Mouse (Mus musculus): ENCODE data around the gene Rftn2. TPM values are rescaled to one million over a fixed set of nuclear protein-coding genes. Genes with fewer than 3 reads are reported as not detected.

The Rftn2 gene
- total RNA-seq, 1 experiment: 0.40 TPM

DNA sequence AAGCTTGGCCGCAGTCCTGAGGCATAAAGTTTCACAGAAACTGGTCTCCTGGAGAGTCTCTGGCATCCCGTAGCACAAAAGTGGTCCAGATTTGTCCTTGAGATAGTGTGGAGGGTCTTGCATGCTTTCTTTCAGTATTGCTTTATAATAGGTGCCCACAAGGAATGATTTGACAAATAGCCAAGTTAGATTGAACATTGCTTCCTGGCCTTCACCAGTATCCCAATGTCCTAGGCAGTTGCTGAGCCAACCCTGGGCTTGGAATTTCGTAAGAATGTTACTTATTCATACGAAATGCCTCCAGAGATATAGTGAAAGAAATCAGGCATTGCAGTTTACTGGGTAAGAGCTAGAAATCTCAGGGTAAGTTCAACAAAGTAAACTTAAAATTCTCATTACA, 58.0 kb downstream of the Rftn2 start:
- no peak for DNase-seq (ENCODE audit: low read depth, low spot score)
- H3K9ac ChIP-seq (ENCODE audit: insufficient read depth, low read depth, low read length, poor library complexity, severe bottlenecking): no peak overlapping the region

DNA sequence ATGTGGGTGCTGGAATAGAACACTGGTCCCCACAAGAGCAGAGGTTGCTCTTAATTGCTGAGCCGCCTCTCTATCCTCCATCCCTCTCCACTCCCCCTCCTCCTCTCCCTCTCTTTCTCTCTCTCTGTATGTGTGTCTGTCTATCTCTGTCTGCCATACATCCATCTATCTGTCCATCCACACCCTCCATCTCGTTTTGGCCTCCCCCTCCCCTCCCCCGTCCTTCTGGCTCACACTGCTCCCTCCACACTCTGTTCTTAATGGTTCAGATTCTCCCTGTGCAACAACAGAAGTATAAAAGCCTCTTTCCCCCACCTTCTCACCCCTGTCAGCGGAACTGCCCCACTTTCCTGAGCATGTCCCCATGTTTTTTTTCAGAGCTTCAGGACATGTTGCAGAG, 59.0 kb downstream of the Rftn2 start:
- in situ Hi-C loops (cut with MboI; ENCODE audit: low sequenced_read_pairs in 2 of 2, unreplicated experiment in 2 of 2): no loop called here
- no peak overlapping the region for H3K9ac ChIP-seq (ENCODE audit: insufficient read depth, low read depth, low read length, poor library complexity, severe bottlenecking)
- H3K9me3 ChIP-seq (ENCODE audit: control insufficient read depth, insufficient read depth, low read depth, low read length): no peaks in the 10 kb centered on the region
- no peak overlapping the region for H3K4me3 ChIP-seq (ENCODE audit: insufficient read depth in 1 of 2, low read depth in 1 of 2, low read length in 2 of 2, poor library complexity in 1 of 2, severe bottlenecking in 1 of 2)
- no peaks in the 10 kb centered on the region for H3K36me3 ChIP-seq (ENCODE audit: control insufficient read depth, insufficient read depth, low read length, poor library complexity, severe bottlenecking)
- H3K27ac ChIP-seq (ENCODE audit: insufficient read depth, low read depth, low read length, poor library complexity, severe bottlenecking): no peak overlapping the region
- no peak for DNase-seq (ENCODE audit: low read depth, low spot score)
- TF ChIP-seq HCFC1 (IDR thresholded peaks at IDR 0.05; ENCODE audit: borderline replicate concordance, insufficient read depth, low read length) (no peak), MAFK (IDR thresholded peaks at IDR 0.05; ENCODE audit: insufficient read depth, low read depth, low read length) (no peak)
- peaks cover 0 to 12% of the 10 kb centered on the region in 2 experiments; a peak in 2 of 4 replicates for H3K4me1 ChIP-seq (ENCODE audit: control insufficient read depth in 2 of 2, insufficient read depth in 2 of 2, low read length in 2 of 2, poor library complexity in 1 of 2)

More for the DNA sequence above, 58.0 kb downstream of the Rftn2 start:
- in situ Hi-C loops (cut with MboI; ENCODE audit: low sequenced_read_pairs in 2 of 2, unreplicated experiment in 2 of 2): no loop called here
- H3K9me3 ChIP-seq (ENCODE audit: control insufficient read depth, insufficient read depth, low read depth, low read length): no peaks in the 10 kb centered on the region
- TF ChIP-seq ZC3H11A (IDR thresholded peaks at IDR 0.05; ENCODE audit: borderline replicate concordance, low read depth, low read length): no peak
- TF ChIP-seq HCFC1 (IDR thresholded peaks at IDR 0.05; ENCODE audit: borderline replicate concordance, insufficient read depth, low read length): no peak
- no peak for TF ChIP-seq CHD2 (IDR thresholded peaks at IDR 0.05; ENCODE audit: low read depth, low read length)
- no peak for TF ChIP-seq MAFK (IDR thresholded peaks at IDR 0.05; ENCODE audit: insufficient read depth, low read depth, low read length)
- no peak for TF ChIP-seq ZNF384 (IDR thresholded peaks at IDR 0.05; ENCODE audit: low read depth, low read length)
- no peak overlapping the region for H3K27ac ChIP-seq (ENCODE audit: insufficient read depth, low read depth, low read length, poor library complexity, severe bottlenecking)
- no peaks in the 10 kb centered on the region for H3K36me3 ChIP-seq (ENCODE audit: control insufficient read depth, insufficient read depth, low read length, poor library complexity, severe bottlenecking)
- no peak overlapping the region for H3K4me3 ChIP-seq (ENCODE audit: insufficient read depth in 1 of 2, low read depth in 1 of 2, low read length in 2 of 2, poor library complexity in 1 of 2, severe bottlenecking in 1 of 2)
- peaks cover 0 to 8% of the 10 kb centered on the region in 2 experiments; a peak in 2 of 4 replicates for H3K4me1 ChIP-seq (ENCODE audit: control insufficient read depth in 2 of 2, insufficient read depth in 2 of 2, low read length in 2 of 2, poor library complexity in 1 of 2)

DNA sequence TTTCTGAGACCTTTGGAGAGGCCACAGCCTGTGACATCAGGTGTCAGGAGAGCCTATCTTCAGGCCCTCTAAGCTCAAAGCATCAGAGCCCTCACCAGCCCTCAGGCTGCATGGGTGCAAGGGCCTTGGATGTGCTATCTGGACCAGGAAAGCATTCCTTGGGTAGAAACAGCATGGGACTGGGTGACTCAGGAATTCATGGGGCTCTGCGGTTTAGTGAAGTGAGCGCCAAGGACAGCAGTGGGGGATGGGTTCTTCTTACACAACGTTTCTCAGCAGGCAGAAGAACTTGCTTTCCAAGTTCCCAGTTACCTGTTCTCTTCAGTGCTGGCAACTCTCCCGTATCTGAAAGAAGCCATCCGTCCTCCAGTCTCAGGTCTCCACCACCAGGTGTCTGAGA, 62.6 kb downstream of the Rftn2 start:
- peaks cover 0 to 10% of the 10 kb centered on the region in 2 experiments; a peak in 2 of 4 replicates for H3K4me1 ChIP-seq (ENCODE audit: control insufficient read depth in 2 of 2, insufficient read depth in 2 of 2, low read length in 2 of 2, poor library complexity in 1 of 2)
- no peak overlapping the region for H3K9ac ChIP-seq (ENCODE audit: insufficient read depth, low read depth, low read length, poor library complexity, severe bottlenecking)
- in situ Hi-C loops (cut with MboI; ENCODE audit: low sequenced_read_pairs in 2 of 2, unreplicated experiment in 2 of 2): no loop called here
- no peak overlapping the region for H3K4me3 ChIP-seq (ENCODE audit: insufficient read depth in 1 of 2, low read depth in 1 of 2, low read length in 2 of 2, poor library complexity in 1 of 2, severe bottlenecking in 1 of 2)
- TF ChIP-seq CHD2 (IDR thresholded peaks at IDR 0.05; ENCODE audit: low read depth, low read length) (no peak), HCFC1 (IDR thresholded peaks at IDR 0.05; ENCODE audit: borderline replicate concordance, insufficient read depth, low read length) (no peak), MAFK (IDR thresholded peaks at IDR 0.05; ENCODE audit: insufficient read depth, low read depth, low read length) (no peak), ZC3H11A (IDR thresholded peaks at IDR 0.05; ENCODE audit: borderline replicate concordance, low read depth, low read length) (no peak), ZNF384 (IDR thresholded peaks at IDR 0.05; ENCODE audit: low read depth, low read length) (no peak)
- H3K9me3 ChIP-seq (ENCODE audit: control insufficient read depth, insufficient read depth, low read depth, low read length): no peaks in the 10 kb centered on the region
- H3K27ac ChIP-seq (ENCODE audit: insufficient read depth, low read depth, low read length, poor library complexity, severe bottlenecking): peak overlapping the region; percentile 61; the same call in 1 of the 2 replicates
- no peaks in the 10 kb centered on the region for H3K36me3 ChIP-seq (ENCODE audit: control insufficient read depth, insufficient read depth, low read length, poor library complexity, severe bottlenecking)
- DNase-seq (ENCODE audit: low read depth, low spot score): no peak

DNA sequence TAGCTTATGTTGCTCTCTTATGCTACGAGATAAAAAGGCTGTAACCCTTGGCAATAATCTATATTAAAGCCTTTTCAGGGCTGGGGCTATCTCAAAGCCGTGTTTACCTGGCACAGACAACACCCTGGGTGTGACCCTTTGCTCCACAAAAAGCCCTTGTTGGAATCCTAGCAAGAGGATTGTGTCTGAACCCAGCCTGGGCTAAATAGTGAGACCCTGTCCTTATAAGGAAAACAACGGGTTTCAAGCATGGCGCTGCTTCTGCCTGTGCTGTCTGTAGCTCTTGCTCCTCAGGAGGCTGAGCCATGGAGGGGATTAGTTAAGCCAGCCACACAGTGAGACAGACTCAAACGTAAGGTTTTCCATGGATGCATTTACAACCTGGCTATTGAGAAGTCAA, 63.8 kb downstream of the Rftn2 start:
- TF ChIP-seq ZC3H11A (IDR thresholded peaks at IDR 0.05; ENCODE audit: borderline replicate concordance, low read depth, low read length) (no peak), ZNF384 (IDR thresholded peaks at IDR 0.05; ENCODE audit: low read depth, low read length) (no peak), CHD2 (IDR thresholded peaks at IDR 0.05; ENCODE audit: low read depth, low read length) (no peak), HCFC1 (IDR thresholded peaks at IDR 0.05; ENCODE audit: borderline replicate concordance, insufficient read depth, low read length) (no peak), MAFK (IDR thresholded peaks at IDR 0.05; ENCODE audit: insufficient read depth, low read depth, low read length) (no peak)
- H3K4me3 ChIP-seq (ENCODE audit: insufficient read depth in 1 of 2, low read depth in 1 of 2, low read length in 2 of 2, poor library complexity in 1 of 2, severe bottlenecking in 1 of 2): no peak overlapping the region
- peak overlapping the region; percentile 33; the same call in 1 of the 2 replicates for H3K27ac ChIP-seq (ENCODE audit: insufficient read depth, low read depth, low read length, poor library complexity, severe bottlenecking)
- in situ Hi-C loops (cut with MboI; ENCODE audit: low sequenced_read_pairs in 2 of 2, unreplicated experiment in 2 of 2): no loop called here
- H3K9me3 ChIP-seq (ENCODE audit: control insufficient read depth, insufficient read depth, low read depth, low read length): no peaks in the 10 kb centered on the region
- DNase-seq (ENCODE audit: low read depth, low spot score): no peak
- H3K4me1 ChIP-seq (ENCODE audit: control insufficient read depth in 2 of 2, insufficient read depth in 2 of 2, low read length in 2 of 2, poor library complexity in 1 of 2): peaks cover 0 to 10% of the 10 kb centered on the region in 2 experiments; a peak in 2 of 4 replicates
- H3K36me3 ChIP-seq (ENCODE audit: control insufficient read depth, insufficient read depth, low read length, poor library complexity, severe bottlenecking): no peaks in the 10 kb centered on the region
- no peak overlapping the region for H3K9ac ChIP-seq (ENCODE audit: insufficient read depth, low read depth, low read length, poor library complexity, severe bottlenecking)

DNA sequence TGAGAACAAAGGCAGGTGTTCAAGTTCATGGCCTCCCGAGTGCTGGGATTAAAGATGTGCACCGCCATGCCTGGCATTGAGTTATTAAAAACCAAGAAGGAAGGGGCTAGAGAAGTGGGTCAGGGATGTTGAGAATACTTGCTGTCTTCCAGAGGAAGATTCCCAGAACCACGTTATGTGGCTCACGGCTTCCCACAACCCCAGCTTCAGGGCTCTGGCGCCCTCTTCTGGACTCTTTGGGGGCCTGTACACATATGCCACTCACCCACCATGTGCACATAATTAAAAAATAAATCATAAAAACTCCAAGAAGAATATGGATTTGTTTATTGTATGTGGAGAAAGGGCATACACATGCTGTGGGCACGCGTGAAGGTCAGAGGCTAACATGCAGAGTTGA, 64.7 kb downstream of the Rftn2 start:
- Histone ChIP-seq H3K9ac (ENCODE audit: insufficient read depth, low read depth, low read length, poor library complexity, severe bottlenecking) (no peak overlapping the region), H3K27ac (ENCODE audit: insufficient read depth, low read depth, low read length, poor library complexity, severe bottlenecking) (no peak overlapping the region), H3K9me3 (ENCODE audit: control insufficient read depth, insufficient read depth, low read depth, low read length) (no peaks in the 10 kb centered on the region), H3K4me3 (ENCODE audit: insufficient read depth in 1 of 2, low read depth in 1 of 2, low read length in 2 of 2, poor library complexity in 1 of 2, severe bottlenecking in 1 of 2) (no peak overlapping the region), H3K36me3 (ENCODE audit: control insufficient read depth, insufficient read depth, low read length, poor library complexity, severe bottlenecking) (no peaks in the 10 kb centered on the region), H3K4me1 (ENCODE audit: control insufficient read depth in 2 of 2, insufficient read depth in 2 of 2, low read length in 2 of 2, poor library complexity in 1 of 2) (peaks cover 0 to 10% of the 10 kb centered on the region in 2 experiments; a peak in 2 of 4 replicates)
- peak; percentile 68 for DNase-seq (ENCODE audit: low read depth, low spot score)
- in situ Hi-C loops (cut with MboI; ENCODE audit: low sequenced_read_pairs in 2 of 2, unreplicated experiment in 2 of 2): no loop called here
- TF ChIP-seq ZNF384 (IDR thresholded peaks at IDR 0.05; ENCODE audit: low read depth, low read length) (no peak), MAFK (IDR thresholded peaks at IDR 0.05; ENCODE audit: insufficient read depth, low read depth, low read length) (no peak), ZC3H11A (IDR thresholded peaks at IDR 0.05; ENCODE audit: borderline replicate concordance, low read depth, low read length) (peak; percentile 57; the same call in 1 of the 2 replicates), HCFC1 (IDR thresholded peaks at IDR 0.05; ENCODE audit: borderline replicate concordance, insufficient read depth, low read length) (no peak), CHD2 (IDR thresholded peaks at IDR 0.05; ENCODE audit: low read depth, low read length) (no peak)

Measured in ES-E14 (cell line).